In genomic region chr9:109038086-109038895, GRCm38 (mm10) we compare ENCODE assay signal across 8 mouse cellular contexts. TPM values are rescaled to one million over a fixed set of nuclear protein-coding genes. Genes with fewer than 3 reads are reported as not detected.
DNase-seq lines count a peak whose midpoint lies in the region; ATAC-seq and TF ChIP-seq lines count a peak whose summit lies in the region.

TSS of gene Shisa5 (plus strand) at chr9:109038565.

- no peak for TF ChIP-seq CTCF in heart, adult 2 months (IDR thresholded peaks at IDR 0.05)
- no peak for TF ChIP-seq CTCF in liver, adult 2 months (IDR thresholded peaks at IDR 0.05; ENCODE audit: low read depth, low read length)
- TF ChIP-seq CTCF in midbrain, postnatal 0 days (IDR thresholded peaks at IDR 0.05): no peak

- TF ChIP-seq EP300 in heart, adult 2 months (IDR thresholded peaks at IDR 0.05; ENCODE audit: insufficient read depth, low read depth, low read length): no peak

- H3K9me3 ChIP-seq in midbrain, postnatal 0 days (ENCODE audit: low read length): no peaks in the 10 kb centered on the region

- DNase-seq in urinary bladder, adult 18-20 months (ENCODE audit: low spot score in 2 of 2): peak; percentile 80
- DNase-seq in urinary bladder, postnatal 10 days (ENCODE audit: low spot score): no peak
- peak; percentile 86 for DNase-seq in embryo, embryonic 9.5 days (ENCODE audit: extremely low spot score)
- peak; percentile 92 for DNase-seq in heart, adult 2 months
- DNase-seq in kidney, adult 18-20 months: peak; percentile 87
- no peak for DNase-seq in liver, adult 2 months (ENCODE audit: extremely low read depth, low read depth, low spot score)
- DNase-seq in midbrain, postnatal 0 days (ENCODE audit: low spot score): peak; percentile 38
- peak; percentile 59 for DNase-seq in thymus, postnatal 0 days (ENCODE audit: low spot score)

- 1% methylated on average over 40 of the region's 40 CpGs for WGBS in heart, adult 2 months
- 6% methylated on average over 40 of the region's 40 CpGs for WGBS in liver, adult 2 months
- WGBS in midbrain, postnatal 0 days: under 1% methylated on average over 40 of the region's 40 CpGs

- peaks cover 17% of the 10 kb centered on the region for H3K4me1 ChIP-seq in heart, adult 2 months (ENCODE audit: control insufficient read depth, insufficient read depth, low read length)
- H3K4me1 ChIP-seq in liver, adult 2 months (ENCODE audit: control insufficient read depth, insufficient read depth, low read length): no peaks in the 10 kb centered on the region; the same call in 1 of the 2 replicates
- H3K4me1 ChIP-seq in midbrain, postnatal 0 days (ENCODE audit: insufficient read depth, low read length): 0 out of 2 replicates have a peak, but pooled peaks cover 3% of the 10 kb centered on the region

- no peaks in the 10 kb centered on the region for H3K27me3 ChIP-seq in heart, adult 2 months (ENCODE audit: control insufficient read depth, insufficient read depth, low read length)
- peaks cover 6% of the 10 kb centered on the region; the same call in 1 of the 2 replicates for H3K27me3 ChIP-seq in liver, adult 2 months (ENCODE audit: control insufficient read depth, insufficient read depth, low read length)
- H3K27me3 ChIP-seq in midbrain, postnatal 0 days (ENCODE audit: insufficient read depth, low read length): no peaks in the 10 kb centered on the region

- intact Hi-C loops in heart, adult 2 months (cut with DNase I): loop anchor here (2.0 kb wide), 1 partner anchor 37 kb away; no protein-coding TSS in a partner anchor

- peaks cover 2% of the 10 kb centered on the region; the same call in 1 of the 2 replicates for H3K36me3 ChIP-seq in heart, adult 2 months (ENCODE audit: control insufficient read depth, insufficient read depth, low read length)
- H3K36me3 ChIP-seq in liver, adult 2 months (ENCODE audit: control insufficient read depth, insufficient read depth, low read length): no peaks in the 10 kb centered on the region
- no peaks in the 10 kb centered on the region for H3K36me3 ChIP-seq in midbrain, postnatal 0 days (ENCODE audit: insufficient read depth, low read length)

- peak; percentile 86 for TF ChIP-seq POLR2A in heart, adult 2 months (IDR thresholded peaks at IDR 0.05; ENCODE audit: insufficient read depth, low read depth, low read length)
- TF ChIP-seq POLR2A in liver, adult 2 months (IDR thresholded peaks at IDR 0.05; ENCODE audit: extremely low read depth, insufficient read depth, low read length): 0 out of 2 replicates have a peak, but pooled peaks have one; percentile 42

- peak within 1 kb of the TSS; percentile 83 for H3K4me3 ChIP-seq in heart, adult 2 months
- peak within 1 kb of the TSS; percentile 95 for H3K4me3 ChIP-seq in liver, adult 2 months (ENCODE audit: insufficient read depth, low read depth, low read length)
- H3K4me3 ChIP-seq in midbrain, postnatal 0 days (ENCODE audit: low read depth, low read length): peak within 1 kb of the TSS; percentile 50

- ATAC-seq in midbrain, postnatal 0 days (ENCODE audit: low FRiP score): peak; percentile 68

- no peaks in the 10 kb centered on the region for H3K79me2 ChIP-seq in heart, adult 2 months (replicated peaks; ENCODE audit: control insufficient read depth, insufficient read depth, low read length)
- no peaks in the 10 kb centered on the region for H3K79me2 ChIP-seq in liver, adult 2 months (ENCODE audit: control insufficient read depth, insufficient read depth, low read length)

- H3K9ac ChIP-seq in heart, adult 2 months (ENCODE audit: low read depth, low read length): peak within 1 kb of the TSS; percentile 97
- H3K9ac ChIP-seq in liver, adult 2 months (ENCODE audit: low read depth, low read length): peak within 1 kb of the TSS; percentile 93
- H3K9ac ChIP-seq in midbrain, postnatal 0 days (replicated peaks; ENCODE audit: low read length, poor library complexity, severe bottlenecking): peak within 1 kb of the TSS; percentile 61

- H3K4me2 ChIP-seq in midbrain, postnatal 0 days (ENCODE audit: low read depth, low read length, poor library complexity, severe bottlenecking): peak within 1 kb of the TSS; percentile 85

- peak within 1 kb of the TSS; percentile 97 for H3K27ac ChIP-seq in heart, adult 2 months
- H3K27ac ChIP-seq in liver, adult 2 months (replicated peaks; ENCODE audit: insufficient read depth, low read depth, low read length): peak within 1 kb of the TSS; percentile 80
- H3K27ac ChIP-seq in midbrain, postnatal 0 days (ENCODE audit: low read depth, low read length): no peak within 1 kb of the TSS

RNA-seq across cellular contexts. Expression of gene Shisa5, which starts in this region (rescaled TPM):
- total RNA-seq in heart, adult 2 months (2021): 10 to 100 TPM; 40.3 to 43.2 TPM
- 170 and 218 TPM in 2 replicates for polyA plus RNA-seq in heart, adult 2 months (2012; rRNA removed)
- 20.8 and 23.8 TPM in 2 replicates for total RNA-seq in liver, adult 2 months (2014; rRNA removed)
- polyA plus RNA-seq in liver, adult 2 months (2012; rRNA removed): 144 and 205 TPM in 2 replicates
- total RNA-seq in midbrain, postnatal 0 days (2014; rRNA removed): 79.7 and 80.6 TPM in 2 replicates
- polyA plus RNA-seq in midbrain, postnatal 0 days (2015; fragmentation: Nextera tagmentation; extraction: Ambion mirVana): 75.0 and 89.3 TPM in 2 replicates
- 210 and 212 TPM in 2 replicates for polyA plus RNA-seq in thymus, postnatal 0 days (2015; fragmentation: Nextera tagmentation; extraction: Ambion mirVana)

Comparison
In these comparisons a context has a peak if more than half of its experiments do, and no peak if none do; other contexts are left out.
1. DNase-seq: peak in urinary bladder, adult 18-20 months (2 of 2), embryo, embryonic 9.5 days (single experiment), heart, adult 2 months (2 of 2), kidney, adult 18-20 months (single experiment), midbrain, postnatal 0 days (single experiment) and thymus, postnatal 0 days (single experiment); none in urinary bladder, postnatal 10 days (single experiment) and liver, adult 2 months (single experiment).
2. Peak in every context shown above with its lines, with median percentiles within 50 percentile points of each other: H3K4me3 ChIP-seq and H3K9ac ChIP-seq.